Mouse (Mus musculus) cortical plate, adult 2 months (tissue): ENCODE data around the gene Cwh43.

Experiments
- CTCF ChIP-seq: fragments of 200-500 bp; IDR thresholded peaks from 2 replicates; pipeline ENCODE4 v1.5.1; 2011; ENCODE audit warnings: mild to moderate bottlenecking, control low read depth, low read length; ENCODE audit not compliant: insufficient read depth; ENCODE audit errors: extremely low read depth
- POLR2A ChIP-seq: fragments of 200-500 bp; IDR thresholded peaks from 2 replicates; pipeline ENCODE4 v1.6.1; 2011; ENCODE audit warnings: mild to moderate bottlenecking, low read length, control low read depth; ENCODE audit not compliant: insufficient read depth; ENCODE audit errors: extremely low read depth

GRCm38 (mm10) chr5:73359134-73359751 is 46.6 kb upstream of the Cwh43 start:
- no peak for TF ChIP-seq POLR2A
- no peak for TF ChIP-seq CTCF
